Mouse (Mus musculus) ovary, postnatal 14 days (tissue): ENCODE results near the gene Hmgb2.
"Not testable (repeated sequence)": the region's sequence is repeated elsewhere in the genome, so short reads cannot be mapped to it uniquely, and the experiment has no call there.

ENCODE experiments used
- DNase-seq: peaks from one replicate; pipeline ENCODE4 v3.0.0; 2022; ENCODE audit warnings: low spot score

The Hmgb2 gene

DNA sequence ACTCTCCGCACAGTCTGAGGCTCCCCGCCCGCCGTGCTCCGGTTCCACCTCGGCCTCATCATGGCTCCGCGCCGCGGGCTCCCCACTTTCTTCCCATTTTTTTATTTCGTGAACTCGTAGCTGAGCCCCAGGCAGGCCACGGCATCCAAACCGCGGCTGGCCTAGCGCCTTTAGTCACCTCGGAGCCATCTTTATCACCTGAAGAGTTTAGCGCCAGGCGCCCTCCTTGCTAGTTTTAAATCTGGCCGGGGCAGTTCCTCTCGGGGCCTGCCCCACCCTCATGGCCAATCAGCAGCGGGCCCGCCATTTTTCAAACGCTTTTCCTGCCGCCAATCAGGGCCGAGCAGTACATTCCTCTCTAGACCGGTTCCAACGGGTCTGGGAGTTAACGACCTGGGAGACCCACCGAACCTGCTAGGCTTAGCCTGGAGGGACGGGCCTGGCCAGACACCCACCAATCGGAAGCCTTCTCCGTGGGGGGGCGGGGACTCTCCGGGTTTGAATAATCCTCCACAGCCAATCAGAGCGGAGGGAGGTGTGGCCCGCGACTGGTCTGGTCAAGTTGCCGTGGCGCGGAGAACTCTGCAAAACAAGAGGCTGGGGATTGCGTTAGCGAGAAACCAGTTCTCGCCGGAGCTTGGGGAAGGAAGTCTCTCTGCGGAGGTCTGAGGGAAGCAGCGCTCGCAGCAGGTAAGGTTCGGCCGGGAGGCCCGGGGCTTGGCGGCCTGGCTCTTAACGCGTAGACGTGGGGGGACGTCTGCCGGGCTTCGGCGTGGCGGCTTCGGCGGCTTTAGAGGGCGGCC, at the start of gene Hmgb2:
Gene Hmgb2, plus strand, starts transcription at position 592 of the 803 bp plus-strand sequence.
- peak; percentile 97 for DNase-seq

DNA sequence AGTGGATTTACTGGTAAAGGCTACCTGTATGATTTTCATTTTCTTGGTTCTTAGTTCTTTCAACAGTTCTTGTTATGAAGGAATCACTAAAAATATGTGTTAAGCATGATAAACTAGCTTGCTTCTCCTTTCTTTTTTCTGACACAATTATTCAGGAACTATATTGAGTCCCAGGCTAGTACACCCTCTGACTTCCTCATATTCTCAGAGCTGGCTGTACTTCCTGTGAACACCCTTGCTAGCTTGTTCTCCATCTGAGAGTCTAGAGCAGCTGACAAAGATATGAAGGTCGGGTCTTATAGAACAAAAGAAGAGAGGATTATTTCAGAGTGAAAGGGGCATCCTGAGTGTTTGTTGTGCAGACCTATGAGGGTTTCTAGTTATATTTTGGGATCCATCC, 48.9 kb upstream of the Hmgb2 start:
- DNase-seq, result no peak

DNA sequence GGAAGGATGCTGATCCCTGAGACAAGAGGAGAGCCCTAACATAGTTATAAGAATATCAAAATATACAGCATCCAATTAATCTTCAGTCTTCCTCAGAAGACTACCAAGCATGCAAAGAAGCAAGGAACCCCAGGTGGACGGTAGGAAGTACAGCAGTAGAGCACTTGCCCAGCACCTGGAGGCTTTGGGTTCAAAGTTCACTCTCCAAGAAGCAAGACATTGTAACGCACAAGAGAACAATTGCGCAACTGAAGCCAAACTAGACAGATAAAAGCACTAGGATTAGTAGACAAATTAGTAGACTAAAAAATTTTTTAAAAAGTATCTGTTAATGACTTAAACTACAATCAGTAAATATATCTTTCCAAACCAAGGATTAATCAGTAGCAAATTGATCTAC, 48.0 kb upstream of the Hmgb2 start:
- DNase-seq, result no peak

DNA sequence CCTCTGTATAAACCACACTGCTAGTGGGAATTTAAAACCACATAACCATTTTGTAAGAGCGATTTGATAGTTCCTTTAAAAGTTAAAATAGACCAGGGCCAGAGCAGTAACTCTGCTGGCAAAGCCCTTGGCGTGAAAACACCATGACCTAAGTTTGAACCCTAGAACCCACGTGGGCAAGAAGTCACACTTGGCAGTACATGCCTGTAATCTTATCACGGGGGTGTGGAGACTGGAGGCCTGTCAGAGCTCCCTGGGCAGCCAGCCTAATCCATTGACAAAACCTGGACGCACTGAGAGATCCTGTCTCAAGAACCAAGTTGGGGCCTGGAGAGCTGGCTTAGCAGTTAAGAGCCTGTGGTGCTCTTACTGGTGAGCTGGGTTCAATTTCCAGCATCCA, 43.1 kb upstream of the Hmgb2 start:
- DNase-seq, result peak; percentile 43

DNA sequence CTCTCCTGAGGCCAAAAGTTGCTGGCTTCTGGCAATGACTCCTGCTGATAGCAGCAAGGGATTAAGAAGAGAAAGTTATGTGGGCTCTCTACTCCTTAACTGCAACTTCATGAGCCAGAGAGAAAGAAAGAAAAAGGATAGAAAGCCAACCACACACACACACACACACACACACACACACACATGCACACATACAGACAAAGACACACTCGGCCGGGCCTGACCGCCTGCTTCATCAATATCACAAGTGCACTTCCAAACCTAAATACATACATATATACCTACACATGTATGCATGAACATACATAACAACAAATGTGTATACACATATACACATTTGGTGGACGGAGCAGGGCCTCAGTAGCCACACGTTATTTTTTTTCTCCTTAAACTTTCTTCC, 40.8 kb upstream of the Hmgb2 start:
- no peak for DNase-seq

DNA sequence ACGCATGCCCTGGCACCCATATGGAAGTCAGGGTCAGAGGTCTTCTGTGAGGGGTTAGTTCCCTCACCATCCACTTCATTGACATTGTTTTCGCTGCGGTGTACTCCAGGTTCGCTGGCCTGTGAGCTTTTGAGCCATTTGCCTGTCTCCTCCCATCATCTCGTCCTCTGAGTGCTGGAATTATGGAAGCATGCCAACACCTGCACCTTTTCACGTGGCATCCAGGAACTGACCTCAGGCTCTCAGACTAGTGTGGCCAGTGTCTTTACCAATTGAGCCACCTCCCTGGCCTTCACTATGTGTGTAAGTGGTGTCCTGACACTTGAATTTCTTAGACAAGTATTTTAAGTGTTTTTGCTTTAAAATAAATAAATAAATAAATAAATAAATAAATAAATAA, 38.0 kb upstream of the Hmgb2 start:
- no peak for DNase-seq

DNA sequence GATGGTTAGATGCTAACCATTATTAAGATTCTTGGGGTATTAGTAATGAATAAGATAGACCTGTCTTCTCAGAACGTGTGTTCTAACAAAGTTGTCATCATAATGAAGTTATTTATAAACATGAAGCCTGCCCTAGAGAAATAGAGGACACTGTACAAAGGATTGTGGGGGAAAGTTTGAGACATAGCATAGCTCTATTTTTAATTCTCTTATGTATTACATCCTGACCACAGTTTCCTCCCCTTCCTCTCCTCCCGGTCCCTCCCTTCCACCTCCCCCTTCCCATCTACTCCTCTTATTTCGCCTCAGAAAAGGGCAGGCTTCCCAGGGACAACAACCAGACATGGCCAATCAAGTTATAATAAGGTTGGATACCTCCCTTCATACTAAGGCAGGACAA, 33.3 kb upstream of the Hmgb2 start:
- DNase-seq, result no peak

DNA sequence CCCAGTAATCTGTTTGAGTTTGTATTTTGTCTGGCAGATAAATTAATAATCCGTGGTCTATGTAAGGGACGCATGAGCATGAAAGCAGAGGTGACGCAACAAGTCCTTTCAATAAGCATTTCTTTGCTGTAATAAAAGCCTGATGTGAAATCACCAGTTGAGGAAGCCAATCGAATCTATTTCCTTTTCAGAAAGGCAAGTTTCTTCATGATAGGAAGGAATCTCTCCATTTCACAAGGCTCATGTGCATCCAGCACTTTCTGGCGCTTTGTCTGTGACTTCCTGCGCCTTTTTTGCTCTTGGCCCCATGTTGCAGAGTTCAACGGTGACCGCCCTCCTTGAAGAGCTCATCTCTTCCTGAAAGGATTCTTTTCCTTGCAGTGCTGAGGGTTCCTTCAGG, 32.0 kb upstream of the Hmgb2 start:
- DNase-seq, result no peak

DNA sequence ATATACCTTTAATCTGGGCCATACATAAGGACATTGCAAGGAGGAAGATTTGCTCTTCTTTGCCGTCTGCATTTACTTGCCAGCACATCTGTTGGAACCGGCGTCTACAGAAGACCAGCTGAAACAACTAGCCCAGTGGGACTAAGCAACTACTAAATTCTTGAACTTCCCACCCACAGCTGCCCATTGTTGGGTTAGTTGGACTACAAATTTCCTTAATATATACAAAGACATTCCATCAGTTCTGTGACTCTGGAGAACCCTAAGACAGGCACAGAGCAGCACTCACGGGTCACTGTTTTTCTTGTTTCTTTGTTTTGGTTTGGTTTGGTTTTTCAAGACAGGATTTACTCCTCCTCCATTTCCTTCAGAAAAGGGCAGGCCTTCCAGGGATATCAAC, 31.1 kb upstream of the Hmgb2 start:
- DNase-seq, result no peak

DNA sequence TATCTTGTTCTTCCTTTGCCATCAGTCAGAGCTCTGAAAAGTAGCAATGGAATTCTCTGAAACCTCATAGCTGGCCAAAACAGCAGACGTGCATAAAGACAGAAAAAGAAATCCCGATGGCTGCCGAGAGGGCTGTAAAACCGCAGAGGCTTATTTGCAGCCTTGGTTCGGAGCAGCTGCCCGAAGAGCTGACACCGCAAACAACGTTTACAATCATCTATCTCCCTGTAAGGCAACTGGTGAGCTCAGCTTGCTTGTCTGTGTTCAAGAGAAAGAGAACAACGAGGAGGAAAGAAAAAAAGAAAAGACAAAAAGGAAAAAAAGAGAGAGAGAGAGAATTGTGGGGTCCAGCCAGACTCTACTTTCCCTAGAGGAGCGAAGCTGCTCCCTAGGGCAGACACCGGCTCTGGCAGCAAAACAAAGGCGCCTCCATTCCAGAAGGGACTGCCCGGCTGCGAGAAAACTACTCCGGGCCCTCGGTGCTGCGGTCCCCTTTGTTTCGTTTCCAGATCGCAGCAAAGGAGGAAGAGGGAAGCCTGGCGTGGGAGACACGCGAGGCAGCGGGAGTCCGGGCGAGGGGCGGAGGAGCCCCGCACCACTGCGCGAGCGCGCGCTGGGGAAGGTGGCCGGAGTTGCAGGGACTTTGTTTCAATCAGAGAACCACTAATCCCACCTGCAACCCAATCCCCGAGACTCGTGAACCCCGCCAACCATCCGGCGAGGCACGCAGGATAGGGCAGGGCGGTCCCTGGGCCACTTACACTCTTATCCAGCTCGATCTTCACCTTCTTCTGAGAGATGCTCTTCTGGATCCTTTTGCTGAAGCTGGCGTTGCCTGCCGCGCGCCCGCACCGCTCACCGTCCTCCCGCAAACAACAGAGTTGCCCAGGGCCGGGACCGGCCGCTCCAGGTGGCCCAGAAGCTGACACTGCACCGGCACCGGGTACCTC, 24.9 kb upstream of the Hmgb2 start:
- peak; percentile 19 for DNase-seq

DNA sequence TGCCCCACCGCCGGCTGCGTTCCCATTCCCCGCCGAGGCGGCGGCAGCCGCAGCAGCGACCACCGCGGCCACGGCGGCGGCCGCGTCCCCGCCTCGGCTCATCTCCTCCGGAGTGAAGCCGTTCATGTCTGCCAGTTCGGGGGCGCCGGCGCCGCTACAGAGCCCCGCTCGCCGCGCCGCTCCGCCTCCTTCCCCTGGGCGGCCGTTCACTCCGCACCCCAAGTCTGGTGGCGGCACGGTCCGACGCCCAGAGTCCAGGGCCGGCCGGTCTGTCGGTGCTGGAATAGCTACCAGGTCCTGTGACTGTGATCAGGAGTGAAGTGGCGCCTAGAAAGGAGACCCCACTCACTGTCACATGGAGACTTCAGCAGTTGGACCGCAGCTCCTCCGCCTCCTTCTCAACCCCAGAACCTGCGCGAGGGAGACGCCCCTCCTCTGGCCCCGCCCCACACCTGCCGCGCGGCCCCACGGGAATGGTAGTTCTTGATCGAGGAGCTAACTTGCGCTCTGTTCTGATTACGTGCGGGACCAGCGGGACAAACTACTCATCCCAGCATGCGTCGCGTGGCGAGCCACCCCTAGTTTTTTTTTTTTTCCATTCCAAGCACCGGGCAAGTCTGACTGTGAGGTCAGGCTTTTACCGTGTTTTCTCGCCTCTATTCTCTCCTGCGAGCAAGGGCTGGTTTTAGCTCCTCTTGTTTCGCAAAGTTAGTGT, 24.1 kb upstream of the Hmgb2 start, which contains the start of gene Sap30:
Gene Sap30, minus strand, starts transcription at position 420 of the 715 bp plus-strand sequence.
- peak; percentile 94 for DNase-seq

DNA sequence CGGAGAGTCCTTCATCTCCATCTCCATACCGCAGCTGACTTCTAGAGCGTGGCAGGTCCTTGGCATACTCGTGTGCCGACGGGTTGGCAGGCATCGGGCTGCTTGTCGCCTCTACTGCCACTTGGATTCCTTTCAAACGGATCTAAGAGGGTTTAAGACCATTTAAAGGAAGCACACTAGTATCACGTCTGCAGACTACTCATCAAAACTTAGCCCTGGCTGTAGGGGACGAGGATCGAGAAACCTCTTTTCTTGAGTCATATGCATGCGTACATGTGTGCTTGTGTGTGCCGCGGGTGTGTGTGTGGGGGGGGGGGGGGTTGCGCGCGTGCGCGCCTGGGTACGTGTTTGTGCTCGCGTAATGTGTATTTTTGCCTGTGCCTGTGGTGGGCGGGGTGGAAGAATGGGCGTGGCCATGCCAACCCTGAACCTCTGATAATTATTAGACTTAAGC, 23.4 kb upstream of the Hmgb2 start:
- no peak for DNase-seq

DNA sequence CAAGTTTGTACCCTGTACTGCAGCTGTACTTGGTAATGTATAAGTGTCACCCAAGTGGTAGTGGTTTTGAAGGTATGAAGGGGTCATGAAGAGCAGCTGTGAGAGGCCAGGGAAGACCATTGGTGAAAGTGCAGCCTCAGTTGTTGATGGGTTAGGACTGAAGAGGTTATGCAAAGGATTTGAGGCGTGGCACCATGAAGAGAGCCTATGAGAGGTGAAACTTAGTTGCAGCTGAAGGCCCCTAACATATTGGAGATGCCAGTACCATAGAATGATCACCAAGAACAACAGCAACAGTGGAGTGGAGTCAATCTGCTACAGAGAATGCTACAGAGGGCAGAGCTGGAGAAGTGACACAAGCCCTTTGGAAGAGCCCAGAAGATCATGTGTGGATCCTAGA, 22.3 kb upstream of the Hmgb2 start:
- no peak for DNase-seq

DNA sequence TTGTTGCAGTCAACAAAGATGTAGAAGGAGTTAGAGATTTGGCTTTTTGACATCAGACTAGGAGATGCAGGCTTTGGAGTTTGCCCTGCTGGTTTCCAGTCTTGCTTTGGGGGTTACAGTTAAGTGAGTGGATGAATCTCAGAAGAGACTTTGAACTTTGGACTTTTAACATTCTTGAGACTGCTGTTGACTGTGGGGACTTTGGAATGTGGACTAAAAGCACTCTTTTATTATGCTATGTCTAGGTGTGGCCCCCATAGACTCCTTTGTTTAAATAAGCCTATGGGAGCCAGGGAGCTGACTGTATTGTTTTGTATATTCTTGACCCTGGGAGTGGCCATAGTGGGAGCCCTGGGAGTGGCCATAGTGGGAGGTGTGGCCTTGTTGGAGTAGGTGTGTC, 21.8 kb upstream of the Hmgb2 start:
- no peak for DNase-seq

DNA sequence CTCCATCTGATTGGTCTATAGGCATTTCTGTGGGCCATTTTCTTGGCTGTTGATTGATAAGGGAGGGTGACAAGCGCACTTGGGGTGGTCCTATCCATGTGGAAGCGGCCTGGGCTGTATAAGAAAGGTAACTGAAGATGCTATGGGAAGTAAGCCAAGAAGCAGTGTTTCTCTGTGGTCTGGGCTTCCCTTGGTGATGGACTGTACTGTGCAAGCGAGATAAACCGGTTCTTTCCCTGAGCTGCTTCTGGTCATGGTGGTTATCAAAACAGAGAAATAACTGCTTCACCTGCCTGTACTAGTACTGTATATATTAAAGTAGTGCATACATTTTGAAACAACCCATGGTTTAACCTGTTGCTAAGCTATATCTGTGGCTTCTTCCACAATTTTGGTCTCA, 19.8 kb upstream of the Hmgb2 start:
- DNase-seq, result no peak

DNA sequence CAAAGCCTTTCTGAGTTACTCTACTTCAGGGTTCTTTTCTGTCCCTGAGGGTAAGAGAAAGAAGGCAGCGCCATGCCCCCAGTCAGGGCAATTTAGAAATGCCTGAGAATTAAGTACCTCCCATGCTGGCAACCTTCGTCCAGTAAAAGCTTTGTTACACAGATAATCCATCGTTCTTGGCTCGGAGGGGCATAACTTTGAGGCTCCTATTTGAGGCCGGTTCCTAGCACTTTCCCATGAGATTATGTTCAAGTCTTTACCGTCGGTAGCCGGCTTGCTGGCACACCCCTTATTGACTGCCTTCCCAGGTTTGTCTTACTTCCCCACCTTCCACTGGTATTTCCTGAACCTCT, 13.2 kb upstream of the Hmgb2 start:
- DNase-seq, result no peak

DNA sequence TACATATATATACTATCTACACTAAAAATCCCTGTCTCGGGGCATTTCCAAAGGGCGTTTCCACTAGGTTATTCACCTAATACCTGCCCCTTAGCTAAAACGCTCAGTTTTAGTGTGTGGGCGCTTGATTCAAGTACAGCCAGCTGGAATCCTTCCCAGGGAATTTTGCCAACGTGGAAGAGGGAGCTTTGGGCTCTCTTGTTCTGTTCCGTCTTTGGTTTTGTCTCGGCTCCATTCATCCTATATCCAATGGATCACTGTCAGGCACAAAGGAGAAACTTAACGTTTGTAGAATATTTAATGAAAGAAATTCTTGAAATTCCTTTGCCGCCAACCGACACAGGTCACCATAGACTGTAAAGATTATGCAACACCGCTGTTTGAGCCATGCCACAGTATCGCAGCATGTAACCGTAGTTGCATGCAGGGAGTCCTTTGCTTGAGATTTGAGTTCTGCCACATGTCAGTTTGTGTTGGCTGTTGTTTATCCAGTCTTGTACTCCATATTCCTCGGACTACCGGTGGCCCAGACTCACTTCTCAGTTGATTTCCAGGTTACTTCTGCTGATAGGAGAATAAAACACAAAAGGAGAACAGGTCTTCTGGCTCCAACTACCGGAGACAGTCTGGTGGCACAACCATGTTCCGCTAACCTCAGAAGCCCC, 12.7 kb upstream of the Hmgb2 start:
- peak; percentile 44 for DNase-seq

DNA sequence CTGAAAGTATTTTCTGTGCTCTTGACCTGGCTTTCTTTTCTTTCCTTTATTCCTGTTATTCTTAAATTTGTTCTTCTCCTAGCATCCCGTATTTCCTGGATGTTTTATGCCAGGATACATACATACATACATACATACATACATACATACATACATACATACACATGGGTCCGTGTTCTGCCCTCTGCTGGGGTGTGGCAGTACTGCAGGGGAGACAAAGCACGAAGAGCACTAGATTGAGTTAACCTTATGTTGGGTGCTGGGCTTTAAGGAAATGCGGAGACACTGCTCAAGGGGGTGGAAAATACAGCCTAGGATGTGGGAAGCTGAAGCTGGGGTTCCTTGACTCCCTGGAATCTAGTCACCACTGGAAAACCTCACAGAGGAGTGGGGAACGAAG, 8.1 kb upstream of the Hmgb2 start:
- no peak for DNase-seq

DNA sequence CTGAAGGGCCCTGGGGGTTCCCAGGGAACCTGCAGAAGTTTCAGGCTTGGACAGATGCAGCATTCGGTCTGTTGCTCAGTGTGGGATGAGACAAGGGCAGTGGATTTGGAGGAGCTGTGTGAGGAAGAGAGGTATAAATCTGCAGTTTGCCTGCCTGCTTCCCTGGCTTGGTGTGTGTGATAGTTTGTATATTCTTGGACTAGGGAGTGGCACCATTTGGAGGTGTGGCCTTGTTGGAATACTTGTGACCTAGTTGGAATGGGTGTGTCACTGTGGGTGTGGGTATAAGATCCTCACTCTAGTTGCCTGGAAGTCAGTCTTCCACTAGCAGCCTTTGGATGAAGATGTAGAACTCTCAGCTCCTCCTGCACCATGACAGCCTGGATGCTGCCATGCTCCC, 6.2 kb upstream of the Hmgb2 start:
- not testable (repeated sequence) for DNase-seq

DNA sequence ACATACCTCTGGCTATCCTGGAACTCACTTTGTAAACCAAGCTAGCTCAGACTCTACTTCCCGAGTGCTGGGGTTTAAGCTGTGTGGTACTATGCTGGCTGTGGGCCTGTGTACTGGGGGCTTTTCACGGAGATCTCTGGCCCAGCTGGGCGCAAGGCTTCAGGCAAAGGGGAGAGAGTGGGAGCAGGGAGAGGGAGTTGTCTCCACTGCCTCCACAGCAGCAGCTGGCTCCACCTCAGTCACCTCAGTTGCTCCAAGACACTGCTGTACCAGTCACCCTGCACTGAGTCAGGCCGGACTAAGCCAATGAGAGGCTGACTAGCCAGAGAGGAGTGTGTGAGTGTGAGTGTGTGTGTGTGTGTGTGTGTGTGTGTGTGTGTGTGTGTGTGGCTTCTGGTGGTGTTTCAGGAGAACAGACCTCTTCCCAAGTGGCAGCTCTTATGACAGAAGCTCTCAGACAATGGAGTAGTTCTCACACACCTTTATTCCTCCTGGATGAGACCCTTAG, 4.1 kb upstream of the Hmgb2 start:
- DNase-seq, result no peak

DNA sequence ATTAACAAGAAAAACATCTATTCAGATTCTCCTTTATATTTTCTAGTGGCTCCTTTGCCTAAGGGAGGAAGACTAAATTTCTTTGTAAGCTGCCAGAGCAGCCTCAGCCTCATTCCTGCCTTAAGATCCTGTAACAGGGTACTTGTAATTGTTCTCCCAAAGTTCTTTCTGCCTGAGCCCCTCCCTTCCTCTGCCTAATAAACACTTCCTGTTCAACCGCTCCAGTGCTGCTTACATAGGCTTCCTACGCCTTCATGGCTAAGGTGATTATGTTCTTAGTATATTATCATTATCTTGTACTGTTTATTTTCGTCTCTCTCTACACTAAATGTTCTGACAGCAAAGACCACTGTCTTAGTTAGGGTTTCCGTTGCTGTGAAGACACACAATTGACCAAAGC, 3.0 kb upstream of the Hmgb2 start:
- no peak for DNase-seq
